Comparison of ENCODE assay signal across 24 mouse cellular contexts in genomic region chr13:101112176-101112575, GRCm38 (mm10).
A peak's percentile ranks its signal among the peaks of the same experiment; 100 is the strongest.
DNase-seq lines count a peak whose midpoint lies in the region; ATAC-seq and TF ChIP-seq lines count a peak whose summit lies in the region.
"Had no signal": no experiment of that assay in that cellular context is flagged by ENCODE, and none has a peak within 500 bp of the region (broad histone marks: within the 10 kb centered on the region; RNA-seq: fewer than 3 reads in every experiment).

No protein-coding gene starts in this region.

- 50% methylated on average over 4 of the region's 4 CpGs for WGBS in intestine, embryonic 15.5 days
- 30% methylated on average over 4 of the region's 4 CpGs for WGBS in intestine, postnatal 0 days
- WGBS in stomach, embryonic 15.5 days: 63% methylated on average over 4 of the region's 4 CpGs
- WGBS in neural tube, embryonic 15.5 days: 91% methylated on average over 4 of the region's 4 CpGs
- 81% methylated on average over 4 of the region's 4 CpGs for WGBS in forebrain, embryonic 13.5 days

- TF ChIP-seq CTCF in intestine, postnatal 0 days (IDR thresholded peaks at IDR 0.05; ENCODE audit: low read depth): no peak

- ATAC-seq in intestine, embryonic 15.5 days: peak; percentile 58
- peak; percentile 33; the same call in 1 of the 2 replicates for ATAC-seq in intestine, postnatal 0 days
- peak; percentile 27; the same call in 1 of the 2 replicates for ATAC-seq in stomach, embryonic 15.5 days (ENCODE audit: insufficient read depth, low FRiP score, low read depth)
- no peak for ATAC-seq in neural tube, embryonic 15.5 days (ENCODE audit: low FRiP score)
- ATAC-seq in forebrain, embryonic 13.5 days: no peak
- ATAC-seq: activated CD4-positive, CD25-positive, alpha-beta regulatory T cell, adult 4 months; CD4-positive, CD25-positive, alpha-beta regulatory T cell, adult 4 months; forebrain, embryonic 14.5 days; forebrain, embryonic 16.5 days; Patski had no signal

- intact Hi-C loops in heart, postnatal 14 days (cut with DNase I): no loop called here

- H3K4me1 ChIP-seq in intestine, embryonic 15.5 days (replicated peaks): no peaks in the 10 kb centered on the region
- H3K4me1 ChIP-seq in intestine, postnatal 0 days (replicated peaks; ENCODE audit: control insufficient read depth, insufficient read depth, low read length): no peaks in the 10 kb centered on the region; the same call in 1 of the 2 replicates
- no peaks in the 10 kb centered on the region for H3K4me1 ChIP-seq in stomach, embryonic 15.5 days
- H3K4me1 ChIP-seq in neural tube, embryonic 15.5 days: no peaks in the 10 kb centered on the region
- no peaks in the 10 kb centered on the region for H3K4me1 ChIP-seq in forebrain, embryonic 13.5 days
- H3K4me1 ChIP-seq: embryonic facial prominence, embryonic 12.5 days had no signal

- no peaks in the 10 kb centered on the region for H3K9me3 ChIP-seq in intestine, embryonic 15.5 days
- no peaks in the 10 kb centered on the region for H3K9me3 ChIP-seq in intestine, postnatal 0 days (ENCODE audit: control insufficient read depth)
- H3K9me3 ChIP-seq in stomach, embryonic 15.5 days: no peaks in the 10 kb centered on the region
- H3K9me3 ChIP-seq in neural tube, embryonic 15.5 days (replicated peaks): no peaks in the 10 kb centered on the region
- no peaks in the 10 kb centered on the region for H3K9me3 ChIP-seq in forebrain, embryonic 13.5 days (replicated peaks)
- H3K9me3 ChIP-seq: embryonic facial prominence, embryonic 10.5 days; embryonic facial prominence, embryonic 12.5 days; G1E had no signal

- no peaks in the 10 kb centered on the region for H3K36me3 ChIP-seq in intestine, embryonic 15.5 days
- H3K36me3 ChIP-seq in intestine, postnatal 0 days (ENCODE audit: control insufficient read depth, insufficient read depth): no peaks in the 10 kb centered on the region
- H3K36me3 ChIP-seq in stomach, embryonic 15.5 days: no peaks in the 10 kb centered on the region
- H3K36me3 ChIP-seq in neural tube, embryonic 15.5 days: no peaks in the 10 kb centered on the region
- no peaks in the 10 kb centered on the region for H3K36me3 ChIP-seq in forebrain, embryonic 13.5 days (ENCODE audit: poor library complexity, severe bottlenecking)
- H3K36me3 ChIP-seq: embryonic facial prominence, embryonic 10.5 days; embryonic facial prominence, embryonic 12.5 days; G1E had no signal

- no peak overlapping the region for H3K9ac ChIP-seq in intestine, embryonic 15.5 days
- no peak overlapping the region for H3K9ac ChIP-seq in intestine, postnatal 0 days (ENCODE audit: low read depth, low read length)
- no peak overlapping the region for H3K9ac ChIP-seq in stomach, embryonic 15.5 days
- H3K9ac ChIP-seq in neural tube, embryonic 15.5 days (replicated peaks): no peak overlapping the region
- H3K9ac ChIP-seq in forebrain, embryonic 13.5 days: no peak overlapping the region
- H3K9ac ChIP-seq: embryonic facial prominence, embryonic 12.5 days had no signal

- no peak overlapping the region for H3K4me3 ChIP-seq in intestine, embryonic 15.5 days (replicated peaks)
- no peak overlapping the region for H3K4me3 ChIP-seq in intestine, postnatal 0 days (ENCODE audit: low read depth, low read length)
- H3K4me3 ChIP-seq in stomach, embryonic 15.5 days (replicated peaks): no peak overlapping the region
- no peak overlapping the region for H3K4me3 ChIP-seq in neural tube, embryonic 15.5 days (replicated peaks)
- H3K4me3 ChIP-seq in forebrain, embryonic 13.5 days: no peak overlapping the region
- H3K4me3 ChIP-seq: embryonic facial prominence, embryonic 10.5 days; embryonic facial prominence, embryonic 12.5 days had no signal

- 0 out of 2 replicates have a peak overlapping the region, but pooled peaks have one; percentile 34 for H3K27ac ChIP-seq in intestine, embryonic 15.5 days
- H3K27ac ChIP-seq in intestine, postnatal 0 days (ENCODE audit: low read depth, low read length): no peak overlapping the region
- H3K27ac ChIP-seq in stomach, embryonic 15.5 days: no peak overlapping the region
- H3K27ac ChIP-seq in neural tube, embryonic 15.5 days (replicated peaks): no peak overlapping the region
- H3K27ac ChIP-seq in forebrain, embryonic 13.5 days: no peak overlapping the region
- H3K27ac ChIP-seq: embryonic facial prominence, embryonic 10.5 days; embryonic facial prominence, embryonic 12.5 days had no signal

- no peaks in the 10 kb centered on the region for H3K27me3 ChIP-seq in intestine, embryonic 15.5 days (replicated peaks)
- no peaks in the 10 kb centered on the region for H3K27me3 ChIP-seq in intestine, postnatal 0 days (replicated peaks; ENCODE audit: control insufficient read depth, insufficient read depth, low read length)
- H3K27me3 ChIP-seq in stomach, embryonic 15.5 days (replicated peaks): no peaks in the 10 kb centered on the region
- no peaks in the 10 kb centered on the region for H3K27me3 ChIP-seq in neural tube, embryonic 15.5 days (replicated peaks)
- H3K27me3 ChIP-seq in forebrain, embryonic 13.5 days: no peaks in the 10 kb centered on the region
- H3K27me3 ChIP-seq: CH12.LX; embryonic facial prominence, embryonic 12.5 days had no signal

- DNase-seq in heart, postnatal 14 days: no peak
- DNase-seq: adrenal gland, adult 8-10 months; adrenal gland, postnatal 14 days; adrenal gland, postnatal 36 days; B cell, adult 2 months; cerebellum, adult 11-12 months; cerebellum, adult 2 months; cerebellum, adult 9-10 months; cerebellum, postnatal 10 days; cerebellum, postnatal 25 days had no signal

- no peak overlapping the region for H3K4me2 ChIP-seq in intestine, embryonic 15.5 days (replicated peaks)
- no peak overlapping the region for H3K4me2 ChIP-seq in intestine, postnatal 0 days (replicated peaks; ENCODE audit: low read depth)
- H3K4me2 ChIP-seq in stomach, embryonic 15.5 days: no peak overlapping the region
- no peak overlapping the region for H3K4me2 ChIP-seq in neural tube, embryonic 15.5 days
- no peak overlapping the region for H3K4me2 ChIP-seq in forebrain, embryonic 13.5 days
- H3K4me2 ChIP-seq: embryonic facial prominence, embryonic 12.5 days had no signal

Comparison
In these comparisons a context has a peak if more than half of its experiments do, and no peak if none do; other contexts are left out.
1. ATAC-seq: peak in intestine, embryonic 15.5 days (single experiment), intestine, postnatal 0 days (single experiment) and stomach, embryonic 15.5 days (single experiment); none in neural tube, embryonic 15.5 days (single experiment) and forebrain, embryonic 13.5 days (single experiment).